Comparison of ENCODE assay signal across 18 mouse cellular contexts in genomic region chr5:143892255-143892886, GRCm38 (mm10). TPM values are rescaled to one million over a fixed set of nuclear protein-coding genes. Genes with fewer than 3 reads are reported as not detected.
DNase-seq lines count a peak whose midpoint lies in the region; ATAC-seq and TF ChIP-seq lines count a peak whose summit lies in the region.
"Had no signal": no experiment of that assay in that cellular context is flagged by ENCODE, and none has a peak within 500 bp of the region (broad histone marks: within the 10 kb centered on the region; RNA-seq: fewer than 3 reads in every experiment).

No protein-coding gene starts in this region.

- intact Hi-C loops in gastrocnemius, adult 2 months (cut with DNase I), result no loop called here

- DNase-seq in gastrocnemius, adult 2 months, result peak; percentile 37
- no peak for DNase-seq in gastrocnemius, adult 8-10 months (ENCODE audit: low spot score in 2 of 2)
- DNase-seq in layer of hippocampus, postnatal 14 days (ENCODE audit: low spot score in 2 of 2), result peak; percentile 22 to 35
- DNase-seq in layer of hippocampus, adult 9-11 months, result no peak
- DNase-seq in adipocyte (ENCODE audit: low spot score), result peak; percentile 7
- DNase-seq in liver, postnatal 0 days, result no peak
- no peak for DNase-seq in T-cell, adult 2 months (ENCODE audit: low spot score)
- DNase-seq: cerebellum, adult 9-10 months; kidney, adult 18-20 months; kidney, postnatal 4 days; lung, adult 2 months; spleen, adult 18-20 months had no signal

- ATAC-seq in liver, postnatal 0 days, result no peak
- ATAC-seq in activated CD4-positive, CD25-positive, alpha-beta regulatory T cell, adult 4 months, result no peak

- H3K9me3 ChIP-seq in liver, postnatal 0 days (ENCODE audit: low read length), result no peaks in the 10 kb centered on the region
- H3K9me3 ChIP-seq: hindbrain, embryonic 12.5 days; megakaryocyte, embryonic 14.5 days; neural tube, embryonic 15.5 days had no signal

- H3K36me3 ChIP-seq in liver, postnatal 0 days (replicated peaks; ENCODE audit: insufficient read depth, low read length), result peaks cover 92% of the 10 kb centered on the region

- H3K27me3 ChIP-seq in liver, postnatal 0 days (ENCODE audit: insufficient read depth, low read length), result no peaks in the 10 kb centered on the region
- H3K27me3 ChIP-seq: hindbrain, embryonic 12.5 days; megakaryocyte, embryonic 14.5 days; neural tube, embryonic 15.5 days had no signal

- H3K4me3 ChIP-seq in gastrocnemius, adult 2 months, result no peak overlapping the region
- no peak overlapping the region for H3K4me3 ChIP-seq in liver, postnatal 0 days (ENCODE audit: low read depth, low read length)
- H3K4me3 ChIP-seq: hindbrain, embryonic 12.5 days; megakaryocyte, embryonic 14.5 days; neural tube, embryonic 15.5 days had no signal

- no peaks in the 10 kb centered on the region; the same call in 1 of the 2 replicates for H3K4me1 ChIP-seq in liver, postnatal 0 days (ENCODE audit: insufficient read depth)
- H3K4me1 ChIP-seq: hindbrain, embryonic 12.5 days; neural tube, embryonic 15.5 days had no signal

- no peak for TF ChIP-seq EP300 in liver, postnatal 0 days (IDR thresholded peaks at IDR 0.05; ENCODE audit: low read depth)

- TF ChIP-seq CTCF in gastrocnemius, adult 2 months (IDR thresholded peaks at IDR 0.05), result peak; percentile 53
- TF ChIP-seq CTCF in liver, postnatal 0 days (IDR thresholded peaks at IDR 0.05; ENCODE audit: low read depth), result peak; percentile 18; the same call in 1 of the 2 replicates

- WGBS in liver, postnatal 0 days (ENCODE audit: insufficient replicate concordance), result 58% methylated on average over 9 of the region's 9 CpGs

- no peak overlapping the region for H3K4me2 ChIP-seq in liver, postnatal 0 days (ENCODE audit: low read depth, low read length)
- H3K4me2 ChIP-seq: hindbrain, embryonic 12.5 days; neural tube, embryonic 15.5 days had no signal

- no peak overlapping the region for H3K9ac ChIP-seq in liver, postnatal 0 days (replicated peaks)
- H3K9ac ChIP-seq: hindbrain, embryonic 12.5 days; neural tube, embryonic 15.5 days had no signal

- no peak overlapping the region for H3K27ac ChIP-seq in gastrocnemius, adult 2 months
- H3K27ac ChIP-seq in liver, postnatal 0 days (ENCODE audit: low read depth), result no peak overlapping the region
- H3K27ac ChIP-seq: hindbrain, embryonic 12.5 days; neural tube, embryonic 15.5 days had no signal

RNA-seq across cellular contexts. Expression of gene Ankrd61, which starts 5.1 kb away (rescaled TPM):
- total RNA-seq in gastrocnemius, adult 2 months (2021), result not detected
- total RNA-seq in gastrocnemius, adult 8-10 months (2022), result under 1 TPM in 1 of 4 experiments, not detected in 3; 0.18 TPM
- under 1 TPM; 0.18 to 0.43 TPM for total RNA-seq in layer of hippocampus, postnatal 14 days (2021)
- polyA plus RNA-seq in liver, postnatal 0 days (2015; fragmentation: Nextera tagmentation; extraction: Ambion mirVana), result 0.07 TPM in 1 of 2 replicates, not detected in the other
- polyA plus RNA-seq in activated CD4-positive, CD25-positive, alpha-beta regulatory T cell, adult 4 months (2017; shearing (Covaris generic)), result under 1 TPM in 1 of 2 experiments, not detected in 1; 0.69 TPM
- total RNA-seq: left cerebral cortex, postnatal 36 days had no signal

RNA-seq across cellular contexts. Expression of gene Aimp2, which starts 17.3 kb away (rescaled TPM):
- 100 to 1,000 TPM in 1 of 2 experiments, 10 to 100 TPM in 1; 92.4 to 118 TPM for total RNA-seq in gastrocnemius, adult 2 months (2021)
- total RNA-seq in gastrocnemius, adult 8-10 months (2022), result 100 to 1,000 TPM in 2 of 4 experiments, 10 to 100 TPM in 2; 84.3 to 140 (median 99.9) TPM
- total RNA-seq in layer of hippocampus, postnatal 14 days (2021), result 10 to 100 TPM; 30.3 to 39.7 TPM
- polyA plus RNA-seq in liver, postnatal 0 days (2015; fragmentation: Nextera tagmentation; extraction: Ambion mirVana), result 22.2 and 25.4 TPM in 2 replicates
- polyA plus RNA-seq in activated CD4-positive, CD25-positive, alpha-beta regulatory T cell, adult 4 months (2017; shearing (Covaris generic)), result 10 to 100 TPM; 32.3 to 54.2 TPM

RNA-seq across cellular contexts. Expression of gene Pms2, which starts 17.4 kb away (rescaled TPM):
- 1 to 10 TPM; 3.5 to 4.7 TPM for total RNA-seq in gastrocnemius, adult 2 months (2021)
- 1 to 10 TPM; 3.8 to 6.3 (median 4.8) TPM for total RNA-seq in gastrocnemius, adult 8-10 months (2022)
- total RNA-seq in layer of hippocampus, postnatal 14 days (2021), result 10 to 100 TPM; 19.0 to 21.9 TPM
- polyA plus RNA-seq in liver, postnatal 0 days (2015; fragmentation: Nextera tagmentation; extraction: Ambion mirVana), result 5.6 and 6.6 TPM in 2 replicates
- 10 to 100 TPM; 37.0 to 39.8 TPM for polyA plus RNA-seq in activated CD4-positive, CD25-positive, alpha-beta regulatory T cell, adult 4 months (2017; shearing (Covaris generic))

RNA-seq across cellular contexts. Expression of gene Gm42421, which starts 35.6 kb away (rescaled TPM):
- total RNA-seq in gastrocnemius, adult 2 months (2021), result not detected
- not detected for total RNA-seq in gastrocnemius, adult 8-10 months (2022)
- 1 to 10 TPM; 1.5 to 1.9 TPM for total RNA-seq in layer of hippocampus, postnatal 14 days (2021)
- polyA plus RNA-seq in liver, postnatal 0 days (2015; fragmentation: Nextera tagmentation; extraction: Ambion mirVana), result 0.19 TPM in 1 of 2 replicates, not detected in the other
- 1 to 10 TPM in 1 of 2 experiments, not detected in 1; 2.7 TPM for polyA plus RNA-seq in activated CD4-positive, CD25-positive, alpha-beta regulatory T cell, adult 4 months (2017; shearing (Covaris generic))
- polyA plus RNA-seq: lung, adult 2 months had no signal

RNA-seq across cellular contexts. Expression of gene Rsph10b, which starts 40.5 kb away (rescaled TPM):
- under 1 TPM; 0.31 to 0.84 TPM for total RNA-seq in gastrocnemius, adult 2 months (2021)
- total RNA-seq in gastrocnemius, adult 8-10 months (2022), result 1 to 10 TPM in 2 of 4 experiments, under 1 TPM in 2; 0.43 to 1.0 (median 0.92) TPM
- 1 to 10 TPM; 3.0 to 5.4 TPM for total RNA-seq in layer of hippocampus, postnatal 14 days (2021)
- 0.19 and 0.23 TPM in 2 replicates for polyA plus RNA-seq in liver, postnatal 0 days (2015; fragmentation: Nextera tagmentation; extraction: Ambion mirVana)
- polyA plus RNA-seq in activated CD4-positive, CD25-positive, alpha-beta regulatory T cell, adult 4 months (2017; shearing (Covaris generic)), result not detected
- polyA plus RNA-seq: C2C12 had no signal

Comparison
In these comparisons a context has a peak if more than half of its experiments do, and no peak if none do; other contexts are left out.
1. DNase-seq: peak in gastrocnemius, adult 2 months (single experiment), layer of hippocampus, postnatal 14 days (2 of 2) and adipocyte (single experiment); none in gastrocnemius, adult 8-10 months (0 of 2), layer of hippocampus, adult 9-11 months (single experiment), liver, postnatal 0 days (single experiment) and T-cell, adult 2 months (single experiment).